Mouse (Mus musculus): ENCODE measurements around the gene Ypel4.
"Not testable (repeated sequence)": the region's sequence is repeated elsewhere in the genome, so short reads cannot be mapped to it uniquely, and the experiment has no call there.

Ypel4 gene

DNA sequence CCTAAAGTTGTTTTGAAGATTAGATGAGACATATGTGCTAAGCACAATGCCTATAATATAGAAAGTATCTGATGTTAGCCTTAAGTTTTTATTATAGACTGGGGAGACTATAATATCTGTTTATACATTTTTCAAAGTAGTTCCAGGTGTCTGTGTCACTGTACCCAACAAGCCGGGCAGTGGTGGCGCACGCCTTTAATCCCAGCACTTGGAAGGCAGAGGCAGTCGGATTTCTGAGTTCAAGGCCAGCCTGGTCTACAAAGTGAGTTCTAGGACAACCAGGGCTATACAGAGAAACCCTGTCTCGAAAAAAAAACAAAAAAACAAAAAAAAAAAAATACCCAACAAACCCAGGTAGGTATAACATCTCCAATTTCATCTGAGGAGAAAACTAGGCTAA is 5.7 kb upstream of the Ypel4 start:
- DNase-seq (ENCODE audit: low spot score): not testable (repeated sequence)

- DNase-seq (ENCODE audit: low spot score): no peak
These were observed 2.7 kb upstream of the Ypel4 start for GRCm38 (mm10) chr2:84731206-84731605.

GRCm38 (mm10) chr2:84732394-84732793 is 1.5 kb upstream of the Ypel4 start:
- no peak for DNase-seq (ENCODE audit: low spot score)

- DNase-seq (ENCODE audit: low spot score): no peak
These were observed 550 bp downstream of the Ypel4 start for GRCm38 (mm10) chr2:84734351-84734864.

GRCm38 (mm10) chr2:84734919-84735318 is 1.1 kb downstream of the Ypel4 start:
- DNase-seq (ENCODE audit: low spot score): no peak

DNA sequence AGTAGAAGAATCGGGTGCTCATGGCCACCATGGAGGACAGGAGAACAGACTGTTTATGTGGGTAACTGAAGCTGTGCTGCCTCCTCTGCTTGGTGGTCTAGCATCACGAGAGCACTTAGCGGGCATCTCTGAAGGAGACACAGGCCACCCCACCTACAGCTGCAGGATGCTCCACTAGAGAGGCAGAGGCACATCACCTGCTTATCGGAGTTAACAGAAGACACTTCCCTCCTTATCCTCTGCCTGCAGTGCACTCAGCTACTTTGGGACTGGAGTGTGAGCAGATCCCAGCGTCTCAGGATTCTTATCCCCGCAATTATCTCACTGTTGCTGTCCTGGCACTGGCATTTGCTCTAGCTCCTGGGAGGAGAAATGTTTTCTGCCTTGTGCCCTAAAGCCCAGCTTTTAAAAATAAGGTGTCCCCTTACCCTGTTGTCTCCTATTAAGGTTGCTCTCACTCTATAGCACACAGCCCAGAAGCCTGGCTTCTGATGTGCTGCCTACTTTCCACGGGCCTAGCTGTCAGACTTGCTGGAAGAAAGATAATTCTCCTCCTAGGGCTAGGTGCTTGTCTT is 1.6 kb downstream of the Ypel4 start:
- DNase-seq (ENCODE audit: low spot score): no peak

DNA sequence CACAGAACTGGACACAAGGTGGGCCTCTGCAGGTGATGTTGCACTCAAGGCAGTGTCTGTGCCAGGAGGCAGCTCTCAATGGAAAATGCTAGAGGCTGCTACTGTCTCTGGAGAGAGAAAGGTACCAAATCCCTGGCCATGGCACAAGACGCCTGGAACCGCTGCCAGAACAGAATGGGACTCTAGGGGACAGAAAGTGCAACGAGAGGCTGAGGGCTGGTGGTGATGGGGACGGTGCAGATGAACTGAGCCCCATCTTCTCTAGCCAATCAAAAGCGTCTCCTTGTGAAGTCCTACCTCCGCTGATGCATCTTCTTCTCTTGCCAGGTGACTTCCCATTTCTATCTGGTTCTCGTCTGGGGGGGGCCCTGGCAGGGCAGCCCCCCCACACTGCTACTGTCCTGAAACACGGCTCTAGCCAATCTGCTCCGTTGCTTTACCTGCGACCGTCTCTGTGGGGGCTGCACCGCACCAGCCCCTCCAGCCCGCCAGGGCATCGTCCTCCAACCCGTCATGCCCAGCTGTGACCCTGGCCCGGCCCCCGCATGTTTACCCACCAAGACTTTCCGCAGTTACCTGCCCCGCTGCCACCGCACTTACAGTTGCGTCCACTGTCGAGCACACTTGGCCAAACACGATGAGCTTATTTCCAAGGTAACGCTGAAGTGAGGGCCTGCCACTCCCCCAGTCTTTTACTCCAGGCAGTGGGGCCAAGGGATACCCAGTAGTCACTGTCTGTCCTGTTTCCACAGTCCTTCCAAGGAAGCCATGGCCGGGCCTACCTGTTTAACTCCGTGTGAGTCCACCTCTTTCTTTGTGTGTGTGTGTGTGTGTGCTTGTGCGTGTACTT is 2.7 kb downstream of the Ypel4 start:
- DNase-seq (ENCODE audit: low spot score): no peak

DNA sequence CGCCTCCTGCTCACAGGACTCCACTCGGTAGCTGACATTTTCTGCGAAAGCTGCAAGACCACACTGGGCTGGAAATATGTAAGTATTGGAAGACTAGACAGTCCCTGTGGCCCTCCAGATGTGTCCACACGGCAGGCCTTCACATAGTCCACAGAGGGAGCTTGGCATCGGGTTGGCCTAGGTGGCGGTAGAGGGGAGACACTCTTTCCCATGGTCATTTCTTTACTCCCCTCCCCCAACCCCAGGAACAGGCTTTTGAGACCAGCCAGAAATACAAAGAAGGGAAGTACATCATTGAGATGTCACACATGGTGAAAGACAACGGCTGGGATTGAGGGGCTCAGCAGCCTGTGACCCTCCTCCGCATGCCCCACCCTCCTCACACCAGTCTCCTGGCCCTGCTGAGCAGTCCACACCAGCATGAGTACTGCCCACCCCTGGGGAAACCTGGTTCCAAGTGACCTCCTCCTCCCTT is 3.6 kb downstream of the Ypel4 start:
- no peak for DNase-seq (ENCODE audit: low spot score)

- no peak for DNase-seq (ENCODE audit: low spot score)
These were observed 4.5 kb downstream of the Ypel4 start for GRCm38 (mm10) chr2:84738271-84738911.

DNA sequence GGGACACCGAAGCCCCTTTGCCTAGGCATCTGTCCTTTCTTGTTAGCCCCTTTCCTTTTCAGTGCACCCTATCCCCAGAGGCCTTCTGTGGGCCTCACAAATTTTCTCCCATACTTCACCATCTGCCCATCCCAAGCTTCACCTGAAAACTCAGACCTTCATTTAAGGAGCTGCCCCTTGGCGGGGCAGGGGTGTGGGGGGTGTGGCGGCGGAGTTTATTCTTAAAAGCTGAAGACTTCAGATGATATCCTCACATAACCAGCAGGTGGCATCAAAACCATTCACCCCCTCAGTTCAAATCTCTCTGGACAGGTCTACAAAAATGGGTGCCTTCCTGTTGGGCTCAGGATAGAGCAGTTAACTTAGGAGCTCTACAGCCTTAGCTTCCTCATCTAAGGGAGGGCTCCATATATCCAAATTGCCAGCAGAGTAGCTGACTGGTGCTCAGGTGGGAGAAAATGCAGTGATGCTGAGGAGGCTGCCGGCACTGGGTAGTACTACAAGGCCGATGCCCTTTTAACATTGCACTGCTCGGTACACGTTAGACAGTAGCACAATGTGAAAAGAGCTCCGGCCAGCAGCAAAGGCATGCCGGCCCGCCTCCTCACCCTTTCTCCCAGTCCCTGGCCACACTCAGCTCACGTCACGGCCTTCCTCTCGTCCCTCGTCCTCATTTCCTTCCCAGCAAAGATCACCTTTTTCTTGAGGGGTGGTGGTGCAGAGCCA is 6.9 kb downstream of the Ypel4 start:
- no peak for DNase-seq (ENCODE audit: low spot score)

DNA sequence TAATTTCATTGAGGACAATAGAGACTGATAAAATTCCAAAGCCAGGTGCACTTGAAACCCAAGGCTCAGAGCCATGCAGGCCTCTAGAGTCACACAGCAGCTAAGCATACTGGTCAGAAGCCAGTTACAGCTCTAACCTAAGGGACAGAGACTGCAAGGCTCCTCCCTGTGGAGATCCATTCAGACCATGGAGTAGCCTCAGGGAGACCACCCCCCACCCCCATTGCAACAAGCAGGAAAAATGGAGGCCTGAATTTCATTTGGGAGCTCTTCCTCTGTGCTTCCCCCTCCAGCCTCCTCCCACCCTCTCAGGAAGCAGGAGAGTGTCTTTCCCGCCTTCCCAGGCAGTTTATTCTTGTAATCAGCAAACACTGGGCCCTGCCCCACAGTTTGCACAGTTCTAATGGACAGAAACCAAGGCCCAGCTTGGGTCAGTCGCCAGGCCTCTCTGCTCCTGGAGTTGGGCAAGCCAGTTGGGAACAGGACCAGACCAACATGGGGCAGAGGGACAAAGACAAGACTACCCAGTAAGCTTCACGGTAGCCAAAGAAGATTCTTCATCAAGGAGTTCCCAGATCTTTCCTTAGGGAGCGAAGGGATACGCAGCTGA is 8.1 kb downstream of the Ypel4 start:
- DNase-seq (ENCODE audit: low spot score): no peak

- no peak for DNase-seq (ENCODE audit: low spot score)
These were observed 8.8 kb downstream of the Ypel4 start for GRCm38 (mm10) chr2:84742451-84743283.

GRCm38 (mm10) chr2:84743561-84743960 is 9.7 kb downstream of the Ypel4 start, which contains the start of gene Gm19426:
Gene Gm19426, minus strand, starts transcription at chr2:84743655.
- DNase-seq (ENCODE audit: low spot score): peak; percentile 65

GRCm38 (mm10) chr2:84744126-84744525 is 10.3 kb downstream of the Ypel4 start:
- no peak for DNase-seq (ENCODE audit: low spot score)

DNA sequence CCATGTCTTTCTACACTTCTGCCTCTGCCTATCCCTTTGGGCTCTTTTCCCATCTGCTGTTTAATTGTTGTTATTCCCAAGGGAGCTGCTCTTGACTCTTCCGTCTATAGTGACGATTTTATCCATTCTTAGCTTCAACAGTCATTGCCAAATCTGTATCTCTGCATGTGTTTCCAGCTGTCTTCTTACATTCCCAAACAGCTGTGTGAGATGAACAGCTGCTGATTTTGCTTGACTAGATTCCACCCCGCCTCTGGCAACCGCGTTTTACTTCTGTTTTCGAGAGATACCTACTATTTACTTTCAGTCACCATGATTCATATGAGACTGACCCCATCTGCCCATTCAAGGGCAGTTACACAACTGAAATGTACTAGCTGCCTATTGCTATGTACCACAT is 16.3 kb downstream of the Ypel4 start:
- no peak for DNase-seq (ENCODE audit: low spot score)

GRCm38 (mm10) chr2:84756245-84756644 is 22.4 kb downstream of the Ypel4 start:
- no peak for DNase-seq (ENCODE audit: low spot score)

GRCm38 (mm10) chr2:84757026-84757682 is 23.3 kb downstream of the Ypel4 start:
- DNase-seq (ENCODE audit: low spot score): no peak

GRCm38 (mm10) chr2:84758542-84759127 is 24.8 kb downstream of the Ypel4 start:
- DNase-seq (ENCODE audit: low spot score): peak; percentile 68

DNA sequence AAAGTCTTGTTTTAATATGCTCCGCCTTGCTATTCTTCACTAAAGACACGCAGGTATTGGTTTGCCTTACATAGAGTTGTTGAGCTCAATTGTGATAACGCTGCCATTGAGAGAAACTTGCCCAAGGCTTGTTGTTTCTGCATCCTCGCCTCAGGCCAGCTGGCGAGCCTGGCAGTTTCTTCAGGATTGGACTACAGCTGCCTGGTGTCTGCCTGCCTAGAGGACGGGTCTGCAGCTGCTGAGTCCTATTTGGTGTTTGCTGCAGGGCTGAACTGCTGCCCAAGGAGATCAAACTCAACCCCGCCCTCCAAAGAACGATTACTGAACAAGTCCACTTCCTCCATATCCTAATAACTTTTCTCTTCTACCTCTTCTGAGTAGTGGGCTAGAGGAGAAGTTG is 26.9 kb downstream of the Ypel4 start:
- no peak for DNase-seq (ENCODE audit: low spot score)

DNA sequence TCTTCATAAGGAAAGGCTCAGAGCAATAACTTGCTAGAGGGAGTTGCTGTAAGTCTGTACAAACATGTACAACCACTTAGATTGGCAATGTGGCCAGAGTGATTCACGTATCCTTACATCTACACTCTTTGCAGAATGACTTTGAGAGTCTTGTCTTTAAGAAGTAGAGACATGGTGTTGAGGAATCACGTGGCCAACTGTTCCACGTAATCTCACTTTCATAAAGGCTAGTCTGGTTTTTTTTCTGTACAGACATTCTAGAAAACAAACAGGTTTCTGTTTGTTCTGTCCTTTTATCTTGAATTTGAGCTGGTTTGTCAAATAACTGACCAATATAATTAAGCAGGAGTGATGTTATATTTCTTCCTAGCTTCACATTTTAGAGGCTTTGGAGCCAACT is 27.5 kb downstream of the Ypel4 start:
- DNase-seq (ENCODE audit: low spot score): no peak
